Mouse (Mus musculus): ENCODE measurements around the gene Hnrnpc.

- TF ChIP-seq GATA1 (IDR thresholded peaks at IDR 0.05; ENCODE audit: low read length) (no peak), TAL1 (IDR thresholded peaks at IDR 0.05; ENCODE audit: low read length) (no peak)
These were observed 37.7 kb downstream of the Hnrnpc start for GRCm38 (mm10) chr14:52066135-52066534.

Data from erythroblast, embryonic 14.5 days (primary cell).